Mouse (Mus musculus): ENCODE measurements around the gene Ak9. TPM values are rescaled to one million over a fixed set of nuclear protein-coding genes. Genes with fewer than 3 reads are reported as not detected.
A peak's percentile ranks its signal among the peaks of the same experiment; 100 is the strongest.

Gene Ak9
- polyA plus RNA-seq, 1 experiment, result not detected

DNA sequence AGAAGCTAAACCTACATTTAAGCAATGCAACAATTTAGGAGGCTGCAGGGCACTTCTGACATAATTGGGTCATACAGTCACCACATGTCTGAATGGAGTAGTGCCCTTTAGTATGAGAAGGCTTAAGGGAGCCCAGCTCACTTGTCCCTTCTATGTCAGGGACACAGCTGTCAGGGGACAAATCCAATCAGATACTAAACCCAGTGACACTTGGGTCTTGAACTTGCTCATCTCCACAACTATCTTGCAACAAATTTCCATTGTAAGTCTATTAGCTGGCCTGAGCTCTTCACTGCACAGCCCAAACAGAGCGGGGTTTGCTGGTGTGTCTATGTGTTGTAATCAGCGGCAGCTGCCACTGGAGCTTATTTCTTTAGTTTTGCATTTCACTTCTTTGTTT, 119.9 kb downstream of the Ak9 start:
- Histone ChIP-seq H3K79me2 (ENCODE audit: control insufficient read depth, insufficient read depth) (no peaks in the 10 kb centered on the region), H3K79me3 (ENCODE audit: low read depth) (no peaks in the 10 kb centered on the region), H3K4me3 (ENCODE audit: insufficient read depth, poor library complexity, severe bottlenecking) (no peak overlapping the region), H3K36me3 (ENCODE audit: control insufficient read depth, insufficient read depth) (no peaks in the 10 kb centered on the region), H3K27me3 (ENCODE audit: control insufficient read depth, insufficient read depth, insufficient read length) (peaks cover 23% of the 10 kb centered on the region), H3ac (ENCODE audit: control insufficient read depth, insufficient read length, low read depth) (no peak overlapping the region)
- TF ChIP-seq MYOD1 (IDR thresholded peaks at IDR 0.05; ENCODE audit: control insufficient read depth, insufficient read length, low read depth) (no peak), FOSL1 (IDR thresholded peaks at IDR 0.05; ENCODE audit: insufficient read depth, low read length, poor library complexity, severe bottlenecking) (no peak), MAX (IDR thresholded peaks at IDR 0.05) (no peak), CTCF (IDR thresholded peaks at IDR 0.05; ENCODE audit: control insufficient read depth, insufficient read depth, insufficient read length) (no peak)

DNA sequence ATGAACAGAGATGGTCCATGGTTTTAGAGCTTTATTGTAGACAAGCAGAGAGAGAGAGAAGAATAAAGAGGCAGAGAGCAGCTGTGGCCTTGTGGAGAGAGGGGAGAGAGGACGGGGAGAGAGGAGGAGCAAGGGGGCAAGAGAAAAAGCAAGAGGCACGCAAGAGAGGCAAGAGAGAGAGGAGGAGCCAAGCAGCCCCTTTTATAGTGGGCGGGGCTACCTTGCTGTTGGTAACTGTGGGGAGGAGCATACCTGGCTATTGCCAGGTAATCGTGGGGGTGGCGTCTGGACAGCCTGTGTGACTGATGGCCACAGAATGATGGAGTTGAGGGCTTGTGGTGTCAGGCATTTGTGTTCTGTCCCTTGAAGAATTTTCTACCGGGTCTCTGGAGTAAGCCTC, 122.6 kb downstream of the Ak9 start:
- H3K4me3 ChIP-seq (ENCODE audit: insufficient read depth, poor library complexity, severe bottlenecking), result no peak overlapping the region
- TF ChIP-seq FOSL1 (IDR thresholded peaks at IDR 0.05; ENCODE audit: insufficient read depth, low read length, poor library complexity, severe bottlenecking), result no peak
- no peak for TF ChIP-seq CEBPB (IDR thresholded peaks at IDR 0.05; ENCODE audit: low read depth)
- no peak for TF ChIP-seq MYOG (IDR thresholded peaks at IDR 0.05; ENCODE audit: control insufficient read depth, extremely low read depth, insufficient read length)
- no peak for TF ChIP-seq MYOD1 (IDR thresholded peaks at IDR 0.05; ENCODE audit: control insufficient read depth, insufficient read length, low read depth)
- no peak for TF ChIP-seq USF1 (IDR thresholded peaks at IDR 0.05; ENCODE audit: low read depth)
- no peak for TF ChIP-seq CTCF (IDR thresholded peaks at IDR 0.05; ENCODE audit: control insufficient read depth, insufficient read depth, insufficient read length)
- TF ChIP-seq MAX (IDR thresholded peaks at IDR 0.05), result no peak
- no peaks in the 10 kb centered on the region for H3K36me3 ChIP-seq (ENCODE audit: control insufficient read depth, insufficient read depth)
- H3K79me2 ChIP-seq (ENCODE audit: control insufficient read depth, insufficient read depth), result no peaks in the 10 kb centered on the region
- H3K79me3 ChIP-seq (ENCODE audit: low read depth), result no peaks in the 10 kb centered on the region
- H3K27me3 ChIP-seq (ENCODE audit: control insufficient read depth, insufficient read depth, insufficient read length), result peaks cover 23% of the 10 kb centered on the region
- H3ac ChIP-seq (ENCODE audit: control insufficient read depth, insufficient read length, low read depth), result no peak overlapping the region

DNA sequence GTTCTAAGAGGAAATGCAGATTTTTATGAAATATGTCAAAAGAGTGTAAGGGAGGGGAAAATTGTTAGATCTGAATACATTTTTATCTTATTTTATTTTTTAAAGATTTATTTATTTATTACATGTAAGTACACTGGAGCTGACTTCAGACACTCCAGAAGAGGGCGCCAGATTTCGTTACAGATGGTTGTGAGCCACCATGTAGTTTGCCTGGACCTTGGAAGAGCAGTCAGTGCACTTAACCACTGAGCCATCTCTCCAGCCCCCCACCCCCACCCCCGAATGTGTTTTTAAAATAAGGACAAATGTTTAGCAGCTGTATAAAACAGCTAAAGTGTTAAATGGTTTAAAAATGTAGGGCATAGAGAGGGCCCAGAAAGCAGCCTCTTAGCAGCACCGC, 130.8 kb downstream of the Ak9 start:
- no peaks in the 10 kb centered on the region for H3K36me3 ChIP-seq (ENCODE audit: control insufficient read depth, insufficient read depth)
- no peaks in the 10 kb centered on the region for H3K79me2 ChIP-seq (ENCODE audit: control insufficient read depth, insufficient read depth)
- no peak for TF ChIP-seq FOSL1 (IDR thresholded peaks at IDR 0.05; ENCODE audit: insufficient read depth, low read length, poor library complexity, severe bottlenecking)
- TF ChIP-seq USF1 (IDR thresholded peaks at IDR 0.05; ENCODE audit: low read depth), result no peak
- TF ChIP-seq MYOD1 (IDR thresholded peaks at IDR 0.05; ENCODE audit: control insufficient read depth, insufficient read length, low read depth), result no peak
- TF ChIP-seq CEBPB (IDR thresholded peaks at IDR 0.05; ENCODE audit: low read depth), result no peak
- no peak for TF ChIP-seq MAX (IDR thresholded peaks at IDR 0.05)
- no peak for TF ChIP-seq CTCF (IDR thresholded peaks at IDR 0.05; ENCODE audit: control insufficient read depth, insufficient read depth, insufficient read length)
- no peak for TF ChIP-seq MYOG (IDR thresholded peaks at IDR 0.05; ENCODE audit: control insufficient read depth, extremely low read depth, insufficient read length)
- no peak overlapping the region for H3ac ChIP-seq (ENCODE audit: control insufficient read depth, insufficient read length, low read depth)
- no peaks in the 10 kb centered on the region for H3K27me3 ChIP-seq (ENCODE audit: control insufficient read depth, insufficient read depth, insufficient read length)
- H3K4me3 ChIP-seq (ENCODE audit: insufficient read depth, poor library complexity, severe bottlenecking), result no peak overlapping the region
- no peaks in the 10 kb centered on the region for H3K79me3 ChIP-seq (ENCODE audit: low read depth)

DNA sequence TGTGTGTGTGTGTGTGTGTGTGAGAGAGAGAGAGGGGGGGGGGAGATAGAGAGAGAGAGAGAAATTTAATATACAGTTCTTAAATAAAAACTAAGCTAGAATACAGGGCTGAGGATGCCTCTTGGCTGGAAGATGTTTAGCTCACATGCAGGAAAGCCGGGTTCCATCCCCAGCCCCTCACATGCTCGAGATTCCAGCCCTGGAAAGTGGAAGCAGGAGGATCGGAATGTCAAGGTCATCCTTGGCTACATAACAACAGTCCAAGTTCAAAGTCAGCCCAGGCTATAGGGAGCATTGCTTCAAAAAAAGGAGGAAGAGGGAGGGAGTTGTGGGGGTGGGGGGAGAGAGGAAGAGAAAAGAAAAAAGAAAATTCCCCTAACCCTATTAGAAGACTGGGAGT, 131.4 kb downstream of the Ak9 start:
- H3K79me2 ChIP-seq (ENCODE audit: control insufficient read depth, insufficient read depth), result no peaks in the 10 kb centered on the region
- H3K79me3 ChIP-seq (ENCODE audit: low read depth), result no peaks in the 10 kb centered on the region
- no peaks in the 10 kb centered on the region for H3K36me3 ChIP-seq (ENCODE audit: control insufficient read depth, insufficient read depth)
- no peak overlapping the region for H3K4me3 ChIP-seq (ENCODE audit: insufficient read depth, poor library complexity, severe bottlenecking)
- TF ChIP-seq MAX (IDR thresholded peaks at IDR 0.05) (no peak), MYOG (IDR thresholded peaks at IDR 0.05; ENCODE audit: control insufficient read depth, extremely low read depth, insufficient read length) (no peak), FOSL1 (IDR thresholded peaks at IDR 0.05; ENCODE audit: insufficient read depth, low read length, poor library complexity, severe bottlenecking) (no peak), USF1 (IDR thresholded peaks at IDR 0.05; ENCODE audit: low read depth) (no peak), MYOD1 (IDR thresholded peaks at IDR 0.05; ENCODE audit: control insufficient read depth, insufficient read length, low read depth) (no peak), CTCF (IDR thresholded peaks at IDR 0.05; ENCODE audit: control insufficient read depth, insufficient read depth, insufficient read length) (no peak), CEBPB (IDR thresholded peaks at IDR 0.05; ENCODE audit: low read depth) (no peak)
- H3ac ChIP-seq (ENCODE audit: control insufficient read depth, insufficient read length, low read depth), result no peak overlapping the region
- no peaks in the 10 kb centered on the region for H3K27me3 ChIP-seq (ENCODE audit: control insufficient read depth, insufficient read depth, insufficient read length)

DNA sequence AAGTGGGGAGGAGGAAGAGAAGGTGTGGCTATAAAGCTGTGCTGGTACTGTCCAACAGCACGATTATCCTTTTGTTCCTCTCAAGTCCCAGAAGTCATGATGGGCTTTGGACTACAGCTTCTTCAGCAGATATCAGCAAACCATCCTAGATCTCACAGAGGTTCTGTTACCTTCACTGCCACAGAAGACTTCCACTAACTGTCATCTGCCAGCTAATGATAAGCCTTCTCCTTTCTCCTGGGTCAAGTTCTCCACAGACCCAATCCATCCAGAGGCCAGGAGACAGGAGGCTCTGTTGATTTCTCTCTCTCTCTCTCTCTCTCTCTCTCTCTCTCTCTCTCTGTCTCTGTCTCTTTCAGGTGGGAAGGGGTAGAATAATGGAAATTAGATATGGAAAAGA, 144.4 kb downstream of the Ak9 start:
- no peak overlapping the region for H3ac ChIP-seq (ENCODE audit: control insufficient read depth, insufficient read length, low read depth)
- TF ChIP-seq MYOD1 (IDR thresholded peaks at IDR 0.05; ENCODE audit: control insufficient read depth, insufficient read length, low read depth), result no peak
- no peak for TF ChIP-seq FOSL1 (IDR thresholded peaks at IDR 0.05; ENCODE audit: insufficient read depth, low read length, poor library complexity, severe bottlenecking)
- TF ChIP-seq CEBPB (IDR thresholded peaks at IDR 0.05; ENCODE audit: low read depth), result no peak
- TF ChIP-seq MAX (IDR thresholded peaks at IDR 0.05), result no peak
- no peak for TF ChIP-seq MYOG (IDR thresholded peaks at IDR 0.05; ENCODE audit: control insufficient read depth, extremely low read depth, insufficient read length)
- TF ChIP-seq CTCF (IDR thresholded peaks at IDR 0.05; ENCODE audit: control insufficient read depth, insufficient read depth, insufficient read length), result no peak
- TF ChIP-seq USF1 (IDR thresholded peaks at IDR 0.05; ENCODE audit: low read depth), result no peak
- peaks cover 8% of the 10 kb centered on the region for H3K79me3 ChIP-seq (ENCODE audit: low read depth)
- no peaks in the 10 kb centered on the region for H3K36me3 ChIP-seq (ENCODE audit: control insufficient read depth, insufficient read depth)
- H3K27me3 ChIP-seq (ENCODE audit: control insufficient read depth, insufficient read depth, insufficient read length), result peaks cover 6% of the 10 kb centered on the region
- peaks cover 21% of the 10 kb centered on the region for H3K79me2 ChIP-seq (ENCODE audit: control insufficient read depth, insufficient read depth)
- no peak overlapping the region for H3K4me3 ChIP-seq (ENCODE audit: insufficient read depth, poor library complexity, severe bottlenecking)

DNA sequence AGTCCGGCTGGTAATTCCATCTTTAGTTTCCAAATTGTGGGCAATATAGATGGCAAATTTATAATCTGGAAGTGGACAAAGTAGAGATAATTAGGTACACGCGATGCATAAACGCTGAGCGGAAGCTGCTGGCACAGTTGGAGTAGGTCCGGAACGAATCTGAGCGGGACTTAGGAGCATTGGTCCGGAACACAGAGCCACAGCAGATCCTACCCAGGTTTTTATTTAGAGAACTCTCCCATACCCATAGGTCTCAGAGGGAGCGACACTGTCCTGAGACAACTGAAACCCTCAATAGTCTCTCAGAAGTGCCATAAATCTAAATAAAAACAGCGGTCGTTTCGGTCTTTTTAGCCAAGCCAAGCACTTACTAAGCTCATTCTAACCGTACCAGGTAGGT, 145.9 kb downstream of the Ak9 start:
- peak overlapping the region; percentile 82 for H3K4me3 ChIP-seq (ENCODE audit: insufficient read depth, poor library complexity, severe bottlenecking)
- peaks cover 6% of the 10 kb centered on the region for H3K27me3 ChIP-seq (ENCODE audit: control insufficient read depth, insufficient read depth, insufficient read length)
- H3ac ChIP-seq (ENCODE audit: control insufficient read depth, insufficient read length, low read depth), result peak overlapping the region; percentile 3
- H3K79me3 ChIP-seq (ENCODE audit: low read depth), result peaks cover 8% of the 10 kb centered on the region
- peaks cover 21% of the 10 kb centered on the region for H3K79me2 ChIP-seq (ENCODE audit: control insufficient read depth, insufficient read depth)
- H3K36me3 ChIP-seq (ENCODE audit: control insufficient read depth, insufficient read depth), result no peaks in the 10 kb centered on the region
- TF ChIP-seq MYOD1 (IDR thresholded peaks at IDR 0.05; ENCODE audit: control insufficient read depth, insufficient read length, low read depth) (no peak), CEBPB (IDR thresholded peaks at IDR 0.05; ENCODE audit: low read depth) (no peak), FOSL1 (IDR thresholded peaks at IDR 0.05; ENCODE audit: insufficient read depth, low read length, poor library complexity, severe bottlenecking) (no peak), USF1 (IDR thresholded peaks at IDR 0.05; ENCODE audit: low read depth) (no peak), CTCF (IDR thresholded peaks at IDR 0.05; ENCODE audit: control insufficient read depth, insufficient read depth, insufficient read length) (no peak), MAX (IDR thresholded peaks at IDR 0.05) (no peak), MYOG (IDR thresholded peaks at IDR 0.05; ENCODE audit: control insufficient read depth, extremely low read depth, insufficient read length) (no peak)

All from C2C12 (cell line).